In genomic region chr6:55396622-55397041, GRCm38 (mm10) we compare ENCODE assay signal across 9 mouse cellular contexts. TPM values are rescaled to one million over a fixed set of nuclear protein-coding genes. Genes with fewer than 3 reads are reported as not detected.
DNase-seq lines count a peak whose midpoint lies in the region; ATAC-seq and TF ChIP-seq lines count a peak whose summit lies in the region.
"Had no signal": no experiment of that assay in that cellular context is flagged by ENCODE, and none has a peak within 500 bp of the region (broad histone marks: within the 10 kb centered on the region; RNA-seq: fewer than 3 reads in every experiment).

No protein-coding gene starts in this region.

- no peak overlapping the region for H3K4me3 ChIP-seq in kidney, embryonic 15.5 days (replicated peaks)
- H3K4me3 ChIP-seq in forebrain, postnatal 0 days (ENCODE audit: low read depth, low read length): no peak overlapping the region
- no peak overlapping the region for H3K4me3 ChIP-seq in intestine, postnatal 0 days (ENCODE audit: low read depth, low read length)
- H3K4me3 ChIP-seq in stomach, embryonic 15.5 days (replicated peaks): no peak overlapping the region
- H3K4me3 ChIP-seq: megakaryocyte, embryonic 14.5 days had no signal

- H3K4me1 ChIP-seq in kidney, embryonic 15.5 days: peaks cover 15% of the 10 kb centered on the region
- peaks cover 33% of the 10 kb centered on the region for H3K4me1 ChIP-seq in forebrain, postnatal 0 days (ENCODE audit: insufficient read depth)
- no peaks in the 10 kb centered on the region for H3K4me1 ChIP-seq in intestine, postnatal 0 days (replicated peaks; ENCODE audit: control insufficient read depth, insufficient read depth, low read length)
- peaks cover 8% of the 10 kb centered on the region for H3K4me1 ChIP-seq in stomach, embryonic 15.5 days

- peak; percentile 46; the same call in 1 of the 2 replicates for ATAC-seq in kidney, embryonic 15.5 days (replicated peaks; ENCODE audit: low FRiP score)
- peak; percentile 73 for ATAC-seq in forebrain, postnatal 0 days
- ATAC-seq in intestine, postnatal 0 days: no peak
- peak; percentile 70 for ATAC-seq in stomach, embryonic 15.5 days (ENCODE audit: insufficient read depth, low FRiP score, low read depth)

- H3K4me2 ChIP-seq in kidney, embryonic 15.5 days: no peak overlapping the region
- H3K4me2 ChIP-seq in forebrain, postnatal 0 days (ENCODE audit: low read depth): no peak overlapping the region
- 0 out of 2 replicates have a peak overlapping the region, but pooled peaks have one; percentile 3 for H3K4me2 ChIP-seq in intestine, postnatal 0 days (replicated peaks; ENCODE audit: low read depth)
- H3K4me2 ChIP-seq in stomach, embryonic 15.5 days: peak overlapping the region; percentile 3; the same call in 1 of the 2 replicates

- TF ChIP-seq CTCF in forebrain, postnatal 0 days (IDR thresholded peaks at IDR 0.05; ENCODE audit: low read depth): no peak
- TF ChIP-seq CTCF in intestine, postnatal 0 days (IDR thresholded peaks at IDR 0.05; ENCODE audit: low read depth): no peak

- H3K27me3 ChIP-seq in kidney, embryonic 15.5 days: no peaks in the 10 kb centered on the region
- H3K27me3 ChIP-seq in forebrain, postnatal 0 days (ENCODE audit: insufficient read depth, low read length): no peaks in the 10 kb centered on the region
- no peaks in the 10 kb centered on the region for H3K27me3 ChIP-seq in intestine, postnatal 0 days (replicated peaks; ENCODE audit: control insufficient read depth, insufficient read depth, low read length)
- no peaks in the 10 kb centered on the region for H3K27me3 ChIP-seq in stomach, embryonic 15.5 days (replicated peaks)

- H3K9ac ChIP-seq in kidney, embryonic 15.5 days: no peak overlapping the region
- no peak overlapping the region for H3K9ac ChIP-seq in forebrain, postnatal 0 days
- no peak overlapping the region for H3K9ac ChIP-seq in intestine, postnatal 0 days (ENCODE audit: low read depth, low read length)
- H3K9ac ChIP-seq in stomach, embryonic 15.5 days: peak overlapping the region; percentile 14; the same call in 1 of the 2 replicates

- peak overlapping the region; percentile 42; the same call in 1 of the 2 replicates for H3K27ac ChIP-seq in kidney, embryonic 15.5 days
- peak overlapping the region; percentile 55 for H3K27ac ChIP-seq in forebrain, postnatal 0 days (ENCODE audit: low read depth, low read length)
- H3K27ac ChIP-seq in intestine, postnatal 0 days (ENCODE audit: low read depth, low read length): no peak overlapping the region
- peak overlapping the region; percentile 81 for H3K27ac ChIP-seq in stomach, embryonic 15.5 days

- no peaks in the 10 kb centered on the region for H3K36me3 ChIP-seq in kidney, embryonic 15.5 days
- H3K36me3 ChIP-seq in forebrain, postnatal 0 days (ENCODE audit: insufficient read depth): no peaks in the 10 kb centered on the region
- H3K36me3 ChIP-seq in intestine, postnatal 0 days (ENCODE audit: control insufficient read depth, insufficient read depth): no peaks in the 10 kb centered on the region
- H3K36me3 ChIP-seq in stomach, embryonic 15.5 days: no peaks in the 10 kb centered on the region

- no peak for DNase-seq in kidney, adult 18-20 months
- DNase-seq in cerebellum, adult 11 months: peak; percentile 67
- DNase-seq in forebrain, postnatal 0 days: peak; percentile 73
- peak; percentile 18 for DNase-seq in lung, postnatal 14 days
- DNase-seq in spleen, postnatal 4 days (ENCODE audit: low spot score in 2 of 2): no peak

- WGBS in kidney, embryonic 15.5 days: 61% methylated on average over 11 of the region's 11 CpGs
- 34% methylated on average over 11 of the region's 11 CpGs for WGBS in forebrain, postnatal 0 days
- 58% methylated on average over 11 of the region's 11 CpGs for WGBS in intestine, postnatal 0 days
- 54% methylated on average over 11 of the region's 11 CpGs for WGBS in stomach, embryonic 15.5 days

- no peaks in the 10 kb centered on the region for H3K9me3 ChIP-seq in kidney, embryonic 15.5 days (replicated peaks)
- no peaks in the 10 kb centered on the region for H3K9me3 ChIP-seq in forebrain, postnatal 0 days (ENCODE audit: low read length)
- H3K9me3 ChIP-seq in intestine, postnatal 0 days (ENCODE audit: control insufficient read depth): no peaks in the 10 kb centered on the region
- H3K9me3 ChIP-seq in stomach, embryonic 15.5 days: no peaks in the 10 kb centered on the region
- H3K9me3 ChIP-seq: megakaryocyte, embryonic 14.5 days had no signal

RNA-seq across cellular contexts. Expression of gene Ghrhr, which starts 20.5 kb away (rescaled TPM):
- 0.05 TPM in 1 of 2 replicates, not detected in the other for polyA plus RNA-seq in kidney, embryonic 15.5 days (2015; fragmentation: Nextera tagmentation; extraction: Ambion mirVana)
- total RNA-seq in forebrain, postnatal 0 days (2014; rRNA removed): not detected in 2 replicates
- polyA plus RNA-seq in forebrain, postnatal 0 days (2015; fragmentation: Nextera tagmentation; extraction: Ambion mirVana): not detected in 2 replicates
- polyA plus RNA-seq in intestine, postnatal 0 days (2015; fragmentation: Nextera tagmentation; extraction: Ambion mirVana): 0.17 TPM in 1 of 2 replicates, not detected in the other
- 0.15 TPM in 1 of 2 replicates, not detected in the other for polyA plus RNA-seq in stomach, embryonic 15.5 days (2015; fragmentation: Nextera tagmentation; extraction: Ambion mirVana)

RNA-seq across cellular contexts. Expression of gene Adcyap1r1, which starts 55.1 kb away (rescaled TPM):
- 3.1 and 3.4 TPM in 2 replicates for polyA plus RNA-seq in kidney, embryonic 15.5 days (2015; fragmentation: Nextera tagmentation; extraction: Ambion mirVana)
- 91.8 and 120 TPM in 2 replicates for total RNA-seq in forebrain, postnatal 0 days (2014; rRNA removed)
- 30.3 and 43.4 TPM in 2 replicates for polyA plus RNA-seq in forebrain, postnatal 0 days (2015; fragmentation: Nextera tagmentation; extraction: Ambion mirVana)
- 2.6 and 2.7 TPM in 2 replicates for polyA plus RNA-seq in intestine, postnatal 0 days (2015; fragmentation: Nextera tagmentation; extraction: Ambion mirVana)
- 7.6 and 8.5 TPM in 2 replicates for polyA plus RNA-seq in stomach, embryonic 15.5 days (2015; fragmentation: Nextera tagmentation; extraction: Ambion mirVana)

Comparison
In these comparisons a context has a peak if more than half of its experiments do, and no peak if none do; other contexts are left out.
1. H3K4me2 ChIP-seq: peak in intestine, postnatal 0 days (single experiment) and stomach, embryonic 15.5 days (single experiment); none in kidney, embryonic 15.5 days (single experiment) and forebrain, postnatal 0 days (single experiment).
2. DNase-seq: peak in cerebellum, adult 11 months (single experiment), forebrain, postnatal 0 days (single experiment) and lung, postnatal 14 days (single experiment); none in kidney, adult 18-20 months (single experiment) and spleen, postnatal 4 days (0 of 2).